ENCODE assay signal across 12 mouse cellular contexts in the genomic region with DNA sequence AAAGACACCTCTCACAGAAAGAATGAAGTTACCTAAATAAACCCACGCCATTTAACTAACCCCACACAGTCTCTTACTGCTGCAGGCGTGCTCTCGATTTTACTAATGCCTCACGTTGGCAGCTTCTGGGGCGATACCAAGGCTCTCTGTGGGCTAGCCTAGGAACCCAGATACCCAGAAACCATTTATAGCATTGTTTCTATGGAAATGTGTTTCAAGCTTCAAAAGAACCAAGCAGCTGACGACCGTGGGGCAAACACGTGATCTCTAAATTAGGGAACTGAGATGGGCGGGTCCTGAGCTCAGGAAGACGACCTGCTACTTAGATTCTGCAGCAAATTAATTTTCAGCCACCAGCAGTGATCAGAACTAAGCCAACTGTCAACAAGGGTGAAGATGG. TPM values are rescaled to one million over a fixed set of nuclear protein-coding genes. Genes with fewer than 3 reads are reported as not detected.
DNase-seq lines count a peak whose midpoint lies in the region; ATAC-seq and TF ChIP-seq lines count a peak whose summit lies in the region.
"Had no signal": no experiment of that assay in that cellular context is flagged by ENCODE, and none has a peak within 500 bp of the region (broad histone marks: within the 10 kb centered on the region; RNA-seq: fewer than 3 reads in every experiment).

No protein-coding gene starts in this region.

- 83% methylated on average over 10 of the region's 10 CpGs for WGBS in heart, embryonic 10.5 days
- WGBS in liver, embryonic 15.5 days (ENCODE audit: insufficient replicate concordance): 44% methylated on average over 10 of the region's 10 CpGs
- WGBS in midbrain, postnatal 0 days: 81% methylated on average over 10 of the region's 10 CpGs

- no peak for TF ChIP-seq POLR2A in bone marrow macrophage, adult 2 months (IDR thresholded peaks at IDR 0.05; ENCODE audit: borderline replicate concordance, low read depth, low read length)

- no peaks in the 10 kb centered on the region for H3K9me3 ChIP-seq in heart, embryonic 10.5 days
- H3K9me3 ChIP-seq in liver, embryonic 15.5 days (replicated peaks): no peaks in the 10 kb centered on the region
- no peaks in the 10 kb centered on the region for H3K9me3 ChIP-seq in midbrain, postnatal 0 days (ENCODE audit: low read length)
- H3K9me3 ChIP-seq: forebrain, embryonic 13.5 days had no signal

- no peak for TF ChIP-seq CTCF in bone marrow macrophage, adult 2 months (IDR thresholded peaks at IDR 0.05; ENCODE audit: low read depth, low read length)
- no peak for TF ChIP-seq CTCF in midbrain, postnatal 0 days (IDR thresholded peaks at IDR 0.05)

- no peak for ATAC-seq in liver, embryonic 15.5 days (ENCODE audit: insufficient read depth)
- no peak for ATAC-seq in midbrain, postnatal 0 days (ENCODE audit: low FRiP score)
- ATAC-seq: forebrain, embryonic 13.5 days had no signal

- H3K36me3 ChIP-seq in heart, embryonic 10.5 days: no peaks in the 10 kb centered on the region
- H3K36me3 ChIP-seq in liver, embryonic 15.5 days (replicated peaks): no peaks in the 10 kb centered on the region
- no peaks in the 10 kb centered on the region for H3K36me3 ChIP-seq in midbrain, postnatal 0 days (ENCODE audit: insufficient read depth, low read length)

- peaks cover 79% of the 10 kb centered on the region for H3K4me1 ChIP-seq in heart, embryonic 10.5 days
- peaks cover 28% of the 10 kb centered on the region for H3K4me1 ChIP-seq in bone marrow macrophage, adult 2 months (ENCODE audit: control insufficient read depth, insufficient read depth, low read length)
- H3K4me1 ChIP-seq in liver, embryonic 15.5 days (replicated peaks): peaks cover 97% of the 10 kb centered on the region
- 0 out of 2 replicates have a peak, but pooled peaks cover 4% of the 10 kb centered on the region for H3K4me1 ChIP-seq in midbrain, postnatal 0 days (ENCODE audit: insufficient read depth, low read length)

- peak overlapping the region; percentile 71 for H3K9ac ChIP-seq in liver, embryonic 15.5 days
- H3K9ac ChIP-seq in midbrain, postnatal 0 days (replicated peaks; ENCODE audit: low read length, poor library complexity, severe bottlenecking): no peak overlapping the region
- H3K9ac ChIP-seq: forebrain, embryonic 13.5 days; lung, embryonic 14.5 days had no signal

- H3K27me3 ChIP-seq in heart, embryonic 10.5 days (ENCODE audit: insufficient read depth, poor library complexity, severe bottlenecking): no peaks in the 10 kb centered on the region
- H3K27me3 ChIP-seq in liver, embryonic 15.5 days: no peaks in the 10 kb centered on the region
- no peaks in the 10 kb centered on the region for H3K27me3 ChIP-seq in midbrain, postnatal 0 days (ENCODE audit: insufficient read depth, low read length)
- H3K27me3 ChIP-seq: forebrain, embryonic 13.5 days had no signal

- H3K4me3 ChIP-seq in heart, embryonic 10.5 days: no peak overlapping the region
- no peak overlapping the region for H3K4me3 ChIP-seq in bone marrow macrophage, adult 2 months (ENCODE audit: insufficient read depth, low read length)
- peak overlapping the region; percentile 48 for H3K4me3 ChIP-seq in liver, embryonic 15.5 days (replicated peaks)
- H3K4me3 ChIP-seq in midbrain, postnatal 0 days (ENCODE audit: low read depth, low read length): no peak overlapping the region
- H3K4me3 ChIP-seq: forebrain, embryonic 13.5 days had no signal

- no peak for DNase-seq in heart, embryonic 10.5 days (ENCODE audit: low spot score)
- DNase-seq in heart, adult 9 months (ENCODE audit: low spot score in 2 of 2): no peak
- DNase-seq in B cell, adult 2 months: peak; percentile 77 to 82
- no peak for DNase-seq in midbrain, postnatal 0 days (ENCODE audit: low spot score)
- DNase-seq in layer of hippocampus, postnatal 36 days: no peak
- DNase-seq in urinary bladder, postnatal 36 days (ENCODE audit: low spot score in 2 of 2): no peak
- DNase-seq: adrenal gland, postnatal 10 days; cerebellum, adult 9-10 months; lung, embryonic 14.5 days had no signal

- H3K4me2 ChIP-seq in liver, embryonic 15.5 days: peak overlapping the region; percentile 76
- no peak overlapping the region for H3K4me2 ChIP-seq in midbrain, postnatal 0 days (ENCODE audit: low read depth, low read length, poor library complexity, severe bottlenecking)
- H3K4me2 ChIP-seq: forebrain, embryonic 13.5 days; lung, embryonic 14.5 days had no signal

- H3K27ac ChIP-seq in heart, embryonic 10.5 days: peak overlapping the region; percentile 74; the same call in 1 of the 2 replicates
- H3K27ac ChIP-seq in bone marrow macrophage, adult 2 months (ENCODE audit: insufficient read depth, low read depth, low read length): peak overlapping the region; percentile 50
- H3K27ac ChIP-seq in liver, embryonic 15.5 days (replicated peaks): peak overlapping the region; percentile 99
- no peak overlapping the region for H3K27ac ChIP-seq in midbrain, postnatal 0 days (ENCODE audit: low read depth, low read length)
- H3K27ac ChIP-seq: forebrain, embryonic 13.5 days had no signal

RNA-seq across cellular contexts. Expression of a gene that starts 16.1 kb away (rescaled TPM):
- 8.0 and 10.5 TPM in 2 replicates for polyA plus RNA-seq in heart, embryonic 10.5 days (2016; fragmentation: Nextera tagmentation; extraction: Ambion mirVana)
- 26.6 and 33.7 TPM in 2 replicates for polyA plus RNA-seq in bone marrow macrophage, adult 2 months (2012; ENCODE audit: insufficient read depth, insufficient read length, missing spikeins)
- polyA plus RNA-seq in liver, embryonic 15.5 days (2015; fragmentation: Nextera tagmentation; extraction: Ambion mirVana): 7.7 and 8.7 TPM in 2 replicates
- 8.5 and 15.6 TPM in 2 replicates for total RNA-seq in midbrain, postnatal 0 days (2014; rRNA removed)
- polyA plus RNA-seq in midbrain, postnatal 0 days (2015; fragmentation: Nextera tagmentation; extraction: Ambion mirVana): 2.0 and 3.0 TPM in 2 replicates
- 10 to 100 TPM; 21.0 to 24.1 TPM for total RNA-seq in layer of hippocampus, postnatal 36 days (2021)

RNA-seq across cellular contexts. Expression of a gene that starts 54.3 kb away (rescaled TPM):
- polyA plus RNA-seq in heart, embryonic 10.5 days (2016; fragmentation: Nextera tagmentation; extraction: Ambion mirVana): 0.71 and 1.1 TPM in 2 replicates
- polyA plus RNA-seq in bone marrow macrophage, adult 2 months (2012; ENCODE audit: insufficient read depth, insufficient read length, missing spikeins): 0.23 TPM in 1 of 2 replicates, not detected in the other
- polyA plus RNA-seq in liver, embryonic 15.5 days (2015; fragmentation: Nextera tagmentation; extraction: Ambion mirVana): 0.16 and 0.24 TPM in 2 replicates
- total RNA-seq in midbrain, postnatal 0 days (2014; rRNA removed): 6.0 and 8.1 TPM in 2 replicates
- 8.2 and 8.9 TPM in 2 replicates for polyA plus RNA-seq in midbrain, postnatal 0 days (2015; fragmentation: Nextera tagmentation; extraction: Ambion mirVana)
- 1 to 10 TPM; 2.3 to 2.8 TPM for total RNA-seq in layer of hippocampus, postnatal 36 days (2021)

Comparison
In these comparisons a context has a peak if more than half of its experiments do, and no peak if none do; other contexts are left out.
1. DNase-seq: peak in B cell, adult 2 months (2 of 2); none in heart, embryonic 10.5 days (single experiment), heart, adult 9 months (0 of 2), midbrain, postnatal 0 days (single experiment), layer of hippocampus, postnatal 36 days (0 of 2) and urinary bladder, postnatal 36 days (0 of 2).